Mouse (Mus musculus): ENCODE results near the gene Gm13030. TPM values are rescaled to one million over a fixed set of nuclear protein-coding genes. Genes with fewer than 3 reads are reported as not detected.
A peak's percentile ranks its signal among the peaks of the same experiment; 100 is the strongest.
"Not testable (repeated sequence)": the region's sequence is repeated elsewhere in the genome, so short reads cannot be mapped to it uniquely, and the experiment has no call there.

The Gm13030 gene
- polyA plus RNA-seq, 1 experiment from 2014 or later = not detected

DNA sequence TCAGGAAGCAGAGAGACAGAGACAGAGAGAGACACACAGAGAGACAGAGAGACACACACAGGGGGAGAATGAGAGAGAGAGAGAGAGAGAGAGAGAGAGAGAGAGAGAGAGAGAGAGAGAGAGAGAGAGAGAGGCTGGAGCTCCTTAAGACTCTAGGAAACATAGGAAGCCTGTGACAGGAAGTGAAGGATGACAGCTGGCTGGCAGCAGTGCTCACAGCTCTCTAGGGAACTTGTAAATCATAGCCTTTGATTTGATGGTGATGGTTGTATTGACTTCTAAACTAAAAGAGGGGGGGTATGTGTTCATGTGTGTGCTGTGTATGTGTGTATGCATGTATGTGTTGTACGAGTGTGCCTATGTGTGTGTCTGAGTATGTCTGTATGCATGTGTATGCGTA lies 2.2 kb upstream of the Gm13030 start:
- Histone ChIP-seq H3K36me3 (ENCODE audit: control insufficient read depth, insufficient read depth) (no peaks in the 10 kb centered on the region), H3K4me2 (replicated peaks; ENCODE audit: low read depth) (no peak overlapping the region), H3K9me3 (ENCODE audit: control insufficient read depth) (no peaks in the 10 kb centered on the region), H3K9ac (ENCODE audit: low read depth, low read length) (no peak overlapping the region), H3K4me3 (ENCODE audit: low read depth, low read length) (no peak overlapping the region), H3K27me3 (replicated peaks; ENCODE audit: control insufficient read depth, insufficient read depth, low read length) (no peaks in the 10 kb centered on the region), H3K27ac (ENCODE audit: low read depth, low read length) (no peak overlapping the region), H3K4me1 (replicated peaks; ENCODE audit: control insufficient read depth, insufficient read depth, low read length) (no peaks in the 10 kb centered on the region)
- no peak for ATAC-seq
- 99% methylated on average over 2 of the region's 2 CpGs for WGBS
- no peak for TF ChIP-seq CTCF (IDR thresholded peaks at IDR 0.05; ENCODE audit: low read depth)

DNA sequence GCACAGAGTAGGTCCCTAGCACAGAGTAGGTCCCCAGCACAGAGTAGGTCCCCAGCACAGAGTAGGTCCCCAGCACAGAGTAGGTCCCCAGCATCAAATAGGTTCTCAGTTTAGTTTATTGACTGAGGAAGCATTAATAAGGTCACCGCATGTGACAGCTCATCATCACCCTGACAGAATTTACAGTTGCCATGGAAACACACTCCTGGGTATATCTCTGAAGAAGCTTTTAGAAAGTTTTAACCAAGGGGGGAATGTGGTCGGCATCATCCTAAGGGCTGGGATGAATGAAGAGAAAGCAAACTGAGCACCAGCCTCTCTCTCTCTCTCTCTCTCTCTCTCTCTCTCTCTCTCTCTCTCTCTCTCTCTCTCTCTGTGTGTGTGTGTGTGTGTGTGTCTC lies 1.5 kb upstream of the Gm13030 start:
- H3K27me3 ChIP-seq (replicated peaks; ENCODE audit: control insufficient read depth, insufficient read depth, low read length); H3K4me3 ChIP-seq (ENCODE audit: low read depth, low read length); H3K36me3 ChIP-seq (ENCODE audit: control insufficient read depth, insufficient read depth); H3K9ac ChIP-seq (ENCODE audit: low read depth, low read length); ATAC-seq; H3K4me1 ChIP-seq (replicated peaks; ENCODE audit: control insufficient read depth, insufficient read depth, low read length); H3K27ac ChIP-seq (ENCODE audit: low read depth, low read length); H3K9me3 ChIP-seq (ENCODE audit: control insufficient read depth); H3K4me2 ChIP-seq (replicated peaks; ENCODE audit: low read depth): not testable (repeated sequence)
- WGBS = 84% methylated on average over 2 of the region's 2 CpGs

DNA sequence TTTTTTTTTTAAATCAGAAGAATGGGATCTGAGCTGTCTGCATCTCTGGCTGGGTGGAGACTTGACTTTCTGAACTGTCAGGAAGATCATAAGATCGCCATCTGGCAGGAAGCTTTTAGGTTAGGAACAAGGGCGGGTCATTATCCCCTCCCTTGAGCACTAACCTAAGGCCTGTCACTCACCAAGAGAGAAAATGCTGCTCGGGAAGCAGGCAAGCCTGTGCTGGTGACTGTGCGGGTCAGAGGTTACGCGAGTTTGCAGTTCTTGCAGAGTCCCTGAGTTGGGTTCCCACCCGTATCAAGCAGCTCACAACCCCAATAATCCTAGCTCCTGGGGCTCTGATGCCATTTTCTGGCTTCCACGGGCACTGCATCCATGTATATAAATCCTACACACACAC lies 5.1 kb downstream of the Gm13030 start:
- Histone ChIP-seq H3K4me2 (replicated peaks; ENCODE audit: low read depth) (no peak overlapping the region), H3K9me3 (ENCODE audit: control insufficient read depth) (no peaks in the 10 kb centered on the region), H3K27ac (ENCODE audit: low read depth, low read length) (no peak overlapping the region), H3K36me3 (ENCODE audit: control insufficient read depth, insufficient read depth) (no peaks in the 10 kb centered on the region), H3K27me3 (replicated peaks; ENCODE audit: control insufficient read depth, insufficient read depth, low read length) (no peaks in the 10 kb centered on the region), H3K4me3 (ENCODE audit: low read depth, low read length) (no peak overlapping the region), H3K9ac (ENCODE audit: low read depth, low read length) (no peak overlapping the region), H3K4me1 (replicated peaks; ENCODE audit: control insufficient read depth, insufficient read depth, low read length) (no peaks in the 10 kb centered on the region)
- no peak for ATAC-seq
- no peak for TF ChIP-seq CTCF (IDR thresholded peaks at IDR 0.05; ENCODE audit: low read depth)
- 54% methylated on average over 8 of the region's 8 CpGs for WGBS

DNA sequence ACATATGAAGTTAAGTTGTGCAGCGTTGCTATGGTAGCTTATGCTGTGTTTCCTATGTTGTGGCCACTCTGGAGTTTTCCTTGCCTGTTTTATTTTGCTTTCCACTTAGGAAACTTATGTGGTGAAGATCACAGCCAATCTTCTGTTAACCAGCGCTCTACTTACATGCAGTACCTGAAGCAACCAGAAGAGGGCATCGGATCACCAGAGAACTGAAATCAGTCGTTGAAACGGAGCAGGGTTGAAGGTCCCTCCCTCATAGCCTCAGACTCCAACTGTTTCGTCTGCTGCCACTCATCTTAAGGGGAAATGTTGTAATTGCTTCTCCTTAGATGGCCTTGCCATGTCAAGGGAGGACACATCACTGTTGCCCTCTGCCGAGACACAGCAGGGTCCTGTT lies 7.4 kb downstream of the Gm13030 start:
- H3K9me3 ChIP-seq (ENCODE audit: control insufficient read depth) = no peaks in the 10 kb centered on the region
- peak; percentile 93 for TF ChIP-seq CTCF (IDR thresholded peaks at IDR 0.05; ENCODE audit: low read depth)
- no peak overlapping the region for H3K4me3 ChIP-seq (ENCODE audit: low read depth, low read length)
- no peaks in the 10 kb centered on the region for H3K4me1 ChIP-seq (replicated peaks; ENCODE audit: control insufficient read depth, insufficient read depth, low read length)
- H3K27ac ChIP-seq (ENCODE audit: low read depth, low read length) = no peak overlapping the region
- no peaks in the 10 kb centered on the region for H3K36me3 ChIP-seq (ENCODE audit: control insufficient read depth, insufficient read depth)
- ATAC-seq = 0 out of 2 replicates have a peak, but pooled peaks have one; percentile 16
- H3K27me3 ChIP-seq (replicated peaks; ENCODE audit: control insufficient read depth, insufficient read depth, low read length) = no peaks in the 10 kb centered on the region
- H3K4me2 ChIP-seq (replicated peaks; ENCODE audit: low read depth) = no peak overlapping the region
- 14% methylated on average over 7 of the region's 7 CpGs for WGBS
- H3K9ac ChIP-seq (ENCODE audit: low read depth, low read length) = no peak overlapping the region

- no peaks in the 10 kb centered on the region for H3K27me3 ChIP-seq (replicated peaks; ENCODE audit: control insufficient read depth, insufficient read depth, low read length)
- H3K4me1 ChIP-seq (replicated peaks; ENCODE audit: control insufficient read depth, insufficient read depth, low read length) = no peaks in the 10 kb centered on the region
- H3K27ac ChIP-seq (ENCODE audit: low read depth, low read length) = no peak overlapping the region
- no peak for ATAC-seq
- no peaks in the 10 kb centered on the region for H3K36me3 ChIP-seq (ENCODE audit: control insufficient read depth, insufficient read depth)
- H3K9me3 ChIP-seq (ENCODE audit: control insufficient read depth) = no peaks in the 10 kb centered on the region
- no peak overlapping the region for H3K4me2 ChIP-seq (replicated peaks; ENCODE audit: low read depth)
- H3K4me3 ChIP-seq (ENCODE audit: low read depth, low read length) = no peak overlapping the region
- H3K9ac ChIP-seq (ENCODE audit: low read depth, low read length) = no peak overlapping the region
- 69% methylated on average over 6 of the region's 6 CpGs for WGBS
- no peak for TF ChIP-seq CTCF (IDR thresholded peaks at IDR 0.05; ENCODE audit: low read depth)
Observed at GRCm38 (mm10) chr4:138865991-138866390, 7.8 kb downstream of the Gm13030 start.

DNA sequence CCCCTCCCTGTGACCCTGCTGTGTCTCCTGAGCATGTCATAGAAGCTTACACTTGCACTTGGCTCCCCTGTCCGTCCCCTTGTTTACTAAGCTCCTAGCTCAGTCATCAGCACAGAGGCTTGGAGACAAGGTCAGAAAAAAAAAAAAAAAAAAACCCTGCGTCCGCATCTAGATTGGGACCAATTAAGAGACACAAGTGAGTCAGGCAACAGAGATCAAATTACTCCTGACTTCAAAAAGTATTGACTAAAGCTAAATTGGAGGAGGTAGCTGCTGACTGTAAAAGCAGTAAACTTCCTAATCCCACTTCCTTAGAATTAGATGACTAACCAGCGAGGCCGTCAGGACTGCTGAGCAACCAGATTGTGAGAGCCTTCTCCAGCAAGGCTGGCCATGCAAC lies 8.7 kb downstream of the Gm13030 start:
- Histone ChIP-seq H3K9me3 (ENCODE audit: control insufficient read depth) (no peaks in the 10 kb centered on the region), H3K36me3 (ENCODE audit: control insufficient read depth, insufficient read depth) (no peaks in the 10 kb centered on the region), H3K27me3 (replicated peaks; ENCODE audit: control insufficient read depth, insufficient read depth, low read length) (no peaks in the 10 kb centered on the region), H3K4me1 (replicated peaks; ENCODE audit: control insufficient read depth, insufficient read depth, low read length) (no peaks in the 10 kb centered on the region), H3K9ac (ENCODE audit: low read depth, low read length) (no peak overlapping the region), H3K27ac (ENCODE audit: low read depth, low read length) (no peak overlapping the region), H3K4me3 (ENCODE audit: low read depth, low read length) (no peak overlapping the region), H3K4me2 (replicated peaks; ENCODE audit: low read depth) (no peak overlapping the region)
- 30% methylated on average over 5 of the region's 5 CpGs for WGBS
- no peak for ATAC-seq
- TF ChIP-seq CTCF (IDR thresholded peaks at IDR 0.05; ENCODE audit: low read depth) = no peak

- Histone ChIP-seq H3K4me2 (replicated peaks; ENCODE audit: low read depth) (no peak within 1 kb of the TSS), H3K27ac (ENCODE audit: low read depth, low read length) (no peak within 1 kb of the TSS), H3K4me3 (ENCODE audit: low read depth, low read length) (no peak within 1 kb of the TSS), H3K27me3 (replicated peaks; ENCODE audit: control insufficient read depth, insufficient read depth, low read length) (no peaks in the 10 kb centered on the region), H3K9me3 (ENCODE audit: control insufficient read depth) (no peaks in the 10 kb centered on the region), H3K9ac (ENCODE audit: low read depth, low read length) (no peak within 1 kb of the TSS), H3K36me3 (ENCODE audit: control insufficient read depth, insufficient read depth) (no peaks in the 10 kb centered on the region), H3K4me1 (replicated peaks; ENCODE audit: control insufficient read depth, insufficient read depth, low read length) (no peaks in the 10 kb centered on the region)
- 71% methylated on average over 10 of the region's 10 CpGs for WGBS
- TF ChIP-seq CTCF (IDR thresholded peaks at IDR 0.05; ENCODE audit: low read depth) = no peak
- ATAC-seq = no peak
Observed at GRCm38 (mm10) chr4:138863344-138863998, 10.3 kb downstream of the Gm13030 start, which contains the start of gene Pla2g5. TSS of gene Pla2g5 (minus strand) at chr4:138863482.
